Mouse (Mus musculus) kidney, postnatal 25 days (tissue): Measurements from ENCODE around the gene Vmn2r89.
"Not testable (repeated sequence)": the region's sequence is repeated elsewhere in the genome, so short reads cannot be mapped to it uniquely, and the experiment has no call there.

Experiments
- DNase-seq, 2 experiments: peaks; one replicate each; pipeline ENCODE4 v3.0.0; 2021; ENCODE audit warnings: mixed read lengths in 2 of 2

The Vmn2r89 gene

GRCm38 (mm10) chr14:51451557-51451956 lies at the start of gene Vmn2r89:
Gene Vmn2r89, plus strand, starts transcription at chr14:51451857.
- DNase-seq = not testable (repeated sequence)

GRCm38 (mm10) chr14:51410520-51410919 lies 41.1 kb upstream of the Vmn2r89 start, which contains the start of gene Vmn2r88:
Gene Vmn2r88, plus strand, starts transcription at chr14:51410820.
- no peak for DNase-seq

GRCm38 (mm10) chr14:51423885-51424284 lies 27.8 kb upstream of the Vmn2r89 start:
- DNase-seq = no peak

- not testable (repeated sequence) for DNase-seq
Measured at GRCm38 (mm10) chr14:51430138-51430537, 21.5 kb upstream of the Vmn2r89 start.

GRCm38 (mm10) chr14:51434546-51434945 lies 17.1 kb upstream of the Vmn2r89 start:
- peak in 1 of 2 experiments; percentile 39 for DNase-seq

- peak in 1 of 2 experiments; percentile 29 for DNase-seq
Measured at GRCm38 (mm10) chr14:51435020-51435419, 16.6 kb upstream of the Vmn2r89 start.

GRCm38 (mm10) chr14:51438955-51439354 lies 12.7 kb upstream of the Vmn2r89 start:
- no peak for DNase-seq

- DNase-seq = not testable (repeated sequence)
Measured at GRCm38 (mm10) chr14:51480278-51480677, 28.6 kb downstream of the Vmn2r89 start.

GRCm38 (mm10) chr14:51481332-51482015 lies 29.8 kb downstream of the Vmn2r89 start:
- not testable (repeated sequence) for DNase-seq

- no peak for DNase-seq
Measured at GRCm38 (mm10) chr14:51482051-51482715, 30.5 kb downstream of the Vmn2r89 start.

- DNase-seq = not testable (repeated sequence)
Measured at GRCm38 (mm10) chr14:51482971-51483381, 31.3 kb downstream of the Vmn2r89 start.

- DNase-seq = no peak
Measured at GRCm38 (mm10) chr14:51483671-51484070, 32.0 kb downstream of the Vmn2r89 start.

- no peak for DNase-seq
Measured at GRCm38 (mm10) chr14:51486111-51486510, 34.5 kb downstream of the Vmn2r89 start.

GRCm38 (mm10) chr14:51495781-51496180 lies 44.1 kb downstream of the Vmn2r89 start:
- DNase-seq = no peak

- no peak for DNase-seq
Measured at GRCm38 (mm10) chr14:51496955-51497354, 45.3 kb downstream of the Vmn2r89 start.

- no peak for DNase-seq
Measured at GRCm38 (mm10) chr14:51497958-51498357, 46.3 kb downstream of the Vmn2r89 start.

GRCm38 (mm10) chr14:51499707-51500275 lies 48.1 kb downstream of the Vmn2r89 start:
- no peak for DNase-seq

GRCm38 (mm10) chr14:51500461-51500860 lies 48.8 kb downstream of the Vmn2r89 start:
- DNase-seq = no peak

- DNase-seq = no peak
Measured at GRCm38 (mm10) chr14:51507416-51507815, 55.8 kb downstream of the Vmn2r89 start.
